Mouse (Mus musculus) neutrophil, adult 83 days (primary cell): ENCODE results near the gene Rap1gds1. TPM values are rescaled to one million over a fixed set of nuclear protein-coding genes. Genes with fewer than 3 reads are reported as not detected.

ENCODE experiments used
- total RNA-seq, 2 experiments: library from RNA; stranded (reverse); gene quantifications; one replicate each; pipeline ENCODE4 v1.2.4; 2023

The Rap1gds1 gene
- total RNA-seq: 10 to 100 TPM; 46.7 to 53.7 TPM

GRCm38 (mm10) chr3:139074484-139075211 is at the start of gene Rap1gds1:
Rap1gds1 (minus strand) TSS chr3:139075201.

Other genes with a start within 250 kb of the Rap1gds1 start
- gene Stpg2, start 130.5 kb upstream of the Rap1gds1 start, total RNA-seq: not detected